Mouse (Mus musculus) cerebellum, adult 11-12 months (tissue): ENCODE measurements around the gene Pcca.

ENCODE experiments used
- DNase-seq: peaks from one replicate; pipeline ENCODE4 v3.0.0; 2022

Pcca gene

DNA sequence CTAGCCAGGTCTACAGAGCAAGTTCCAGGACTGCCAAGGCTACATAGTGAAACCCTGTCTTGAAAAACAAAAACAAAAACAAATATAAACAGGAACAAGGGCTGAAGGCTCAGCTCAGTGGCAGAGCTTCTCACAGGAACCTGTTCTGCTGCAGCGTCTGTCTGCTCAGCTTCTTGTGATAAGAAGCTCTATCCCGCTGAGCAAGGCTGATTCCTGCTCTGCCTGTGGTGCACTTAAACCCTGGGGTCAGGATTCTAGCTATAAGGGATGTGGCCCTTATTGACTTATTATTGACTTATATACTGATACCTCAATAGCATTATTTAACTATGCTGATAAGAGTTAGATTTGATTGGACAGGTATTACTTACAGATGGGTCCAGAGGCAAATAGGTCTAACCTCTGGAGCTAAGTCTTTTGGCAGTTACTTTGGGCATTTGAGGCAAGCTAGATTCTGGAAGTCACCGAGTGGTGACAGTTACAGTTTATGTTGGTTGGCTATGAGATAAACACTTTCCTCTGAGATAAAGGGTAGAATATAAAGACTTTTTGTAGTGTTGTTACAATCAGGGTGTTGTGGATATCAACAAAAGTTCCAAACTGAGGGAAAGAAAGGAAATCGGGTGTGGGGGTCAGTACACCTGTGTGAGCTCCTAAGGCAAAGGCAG, 331.5 kb downstream of the Pcca start:
- no peak for DNase-seq

DNA sequence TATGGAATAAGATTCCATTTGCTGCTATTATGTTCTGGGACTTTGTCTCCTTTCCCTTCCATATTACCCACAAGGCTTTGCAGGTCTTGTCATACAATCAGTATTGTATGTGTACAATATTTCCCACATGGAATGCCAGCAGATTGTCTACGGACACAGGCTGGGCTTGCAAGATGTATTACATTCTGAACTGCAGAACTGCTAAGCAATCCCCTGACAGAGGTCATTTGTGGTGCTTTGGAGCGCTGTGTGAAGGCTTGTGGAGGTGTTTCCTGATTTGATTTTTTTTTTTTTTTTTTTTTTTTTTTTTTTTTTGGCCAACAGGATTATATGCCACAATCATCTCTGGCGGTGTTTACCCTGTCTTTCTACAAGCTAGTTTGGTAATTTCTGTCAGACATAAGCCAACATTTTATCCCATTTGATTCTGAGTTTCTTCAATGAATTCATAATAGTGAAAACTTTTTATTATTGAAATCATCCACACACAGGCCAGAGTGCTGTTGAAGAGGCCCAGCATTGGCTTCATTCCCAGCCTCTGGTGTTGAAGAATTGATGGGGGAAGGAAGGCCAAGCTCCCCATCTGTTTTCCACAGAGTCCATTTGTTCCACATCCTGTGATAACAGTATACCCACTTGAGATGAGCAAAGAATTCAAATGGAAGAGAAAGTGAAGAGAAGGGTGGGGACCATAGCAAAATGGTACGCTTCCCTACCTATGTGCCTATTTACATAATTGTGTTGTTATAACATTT, 333.6 kb downstream of the Pcca start:
- DNase-seq, result peak; percentile 16

DNA sequence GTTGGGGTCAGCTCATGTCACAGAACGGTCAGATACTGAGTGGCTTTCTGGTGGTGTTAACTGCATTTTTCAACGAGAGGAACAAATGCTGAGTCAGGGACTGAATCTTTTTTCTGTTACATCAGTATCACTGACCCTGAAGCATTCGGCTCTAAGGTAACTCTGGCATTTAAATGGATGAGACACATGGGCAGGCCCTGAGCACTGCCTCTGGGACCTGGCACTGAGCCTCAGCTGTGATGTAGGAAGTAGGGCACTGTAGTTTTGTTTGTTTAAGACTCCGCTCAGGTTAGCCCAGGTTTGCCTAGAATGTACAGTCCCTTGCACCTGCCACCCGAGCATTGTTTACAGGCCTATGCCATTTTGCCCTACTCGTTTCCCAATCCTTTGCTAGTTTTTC, 335.7 kb downstream of the Pcca start:
- no peak for DNase-seq

- DNase-seq, result no peak
Observed at GRCm38 (mm10) chr14:122871841-122872580, 337.9 kb downstream of the Pcca start.

DNA sequence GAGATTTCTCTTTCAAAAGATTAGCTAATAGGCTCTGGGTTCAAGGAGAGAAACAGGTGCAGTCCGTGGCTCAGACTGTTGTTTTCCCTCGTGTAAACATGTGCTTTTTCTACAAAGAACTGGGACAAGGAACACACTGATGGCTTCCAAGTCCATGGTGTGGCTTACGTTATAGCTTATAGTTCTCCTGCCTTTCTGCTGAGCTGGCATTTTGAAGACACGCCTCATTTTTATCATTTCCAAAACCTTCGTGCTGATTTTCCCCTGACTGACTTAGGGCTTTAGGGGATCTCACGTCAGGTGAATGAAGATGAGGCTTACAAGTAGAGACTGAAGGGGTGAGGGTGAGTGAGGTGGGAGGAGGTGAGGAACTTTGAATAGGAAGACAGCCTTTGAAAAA, 338.5 kb downstream of the Pcca start:
- DNase-seq, result no peak

DNA sequence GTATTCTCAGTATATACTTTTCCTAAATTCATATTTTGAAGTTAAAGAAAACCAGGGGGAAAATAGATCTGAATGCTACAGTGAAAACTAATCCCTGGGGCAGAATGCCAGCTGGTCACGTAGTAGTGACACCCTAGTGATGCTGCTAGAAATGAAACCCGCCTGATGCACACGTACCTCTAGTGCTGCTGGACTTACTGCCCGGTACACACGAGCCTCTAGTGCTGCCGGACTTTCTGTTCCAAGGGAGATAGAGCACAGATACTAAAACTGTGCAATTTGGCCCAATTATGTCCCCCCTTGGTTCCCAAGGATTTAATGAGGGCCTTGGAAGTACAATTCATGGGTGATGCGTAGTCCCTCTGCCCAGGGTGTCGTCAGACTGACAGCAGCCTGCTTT, 340.9 kb downstream of the Pcca start:
- DNase-seq, result peak; percentile 59

GRCm38 (mm10) chr14:122875636-122876035, 341.5 kb downstream of the Pcca start:
- DNase-seq, result no peak

DNA sequence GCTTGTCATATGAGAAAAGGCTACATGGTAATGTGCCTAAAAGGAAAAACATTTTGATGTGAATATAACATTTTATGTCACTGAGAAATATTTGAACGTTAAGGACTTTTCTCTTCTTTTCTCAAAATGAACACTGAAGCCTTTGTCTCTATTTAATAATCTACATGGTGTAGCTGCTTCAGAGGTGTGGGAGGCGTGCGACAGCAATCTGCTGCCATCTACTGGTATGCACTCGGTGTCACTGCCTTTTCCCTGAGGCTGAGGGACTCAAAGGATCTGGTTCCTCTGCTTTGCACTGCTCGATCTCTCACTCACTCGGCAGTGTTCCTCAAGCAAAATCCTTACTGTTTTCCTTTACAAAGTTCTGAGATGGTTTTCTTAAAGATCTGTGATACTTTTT, 342.0 kb downstream of the Pcca start:
- peak; percentile 92 for DNase-seq

GRCm38 (mm10) chr14:122876723-122877122, 342.6 kb downstream of the Pcca start:
- peak; percentile 56 for DNase-seq

GRCm38 (mm10) chr14:122877787-122878186, 343.7 kb downstream of the Pcca start:
- DNase-seq, result no peak

GRCm38 (mm10) chr14:122880291-122880690, 346.2 kb downstream of the Pcca start:
- DNase-seq, result no peak

DNA sequence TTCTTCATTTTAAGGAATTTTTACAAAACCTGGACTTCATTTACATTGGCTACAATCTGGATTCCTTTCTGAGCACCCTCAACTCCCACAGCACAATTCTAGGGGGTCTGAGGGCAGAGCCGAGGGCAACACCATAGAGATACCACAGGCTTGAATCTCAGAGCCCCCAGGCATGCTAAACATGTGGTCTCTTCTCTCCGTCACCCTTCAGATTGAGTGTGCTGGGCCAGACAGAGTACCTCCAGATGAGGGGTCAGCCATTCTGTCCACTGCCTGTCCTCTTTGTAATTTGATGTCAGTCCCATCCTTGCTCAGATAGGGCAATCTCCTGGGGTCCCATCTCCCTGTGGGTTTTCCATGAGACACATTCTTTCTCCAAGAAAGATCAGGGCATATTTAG, 347.6 kb downstream of the Pcca start:
- no peak for DNase-seq

DNA sequence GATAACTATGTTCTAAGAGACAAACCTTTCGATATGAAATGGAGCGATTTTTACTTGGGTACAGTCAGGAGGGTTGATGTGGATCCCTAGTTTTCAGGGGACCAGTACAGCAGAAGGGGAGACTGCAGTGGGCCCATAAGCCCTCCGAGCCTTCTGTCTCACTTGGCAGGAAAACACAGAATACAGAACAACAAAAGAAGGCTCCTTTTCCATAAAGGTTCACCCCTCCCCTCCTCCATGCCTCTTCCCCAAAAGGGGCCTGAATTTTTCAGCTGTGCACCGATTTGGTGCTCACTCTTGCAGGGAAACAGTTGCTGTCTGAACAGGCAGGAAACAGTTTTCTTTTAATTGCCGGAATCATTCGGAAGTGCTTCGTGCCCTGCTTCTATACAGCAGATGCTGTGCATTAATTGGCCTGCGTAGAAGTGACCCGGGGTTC, 348.1 kb downstream of the Pcca start:
- DNase-seq, result peak; percentile 62

DNA sequence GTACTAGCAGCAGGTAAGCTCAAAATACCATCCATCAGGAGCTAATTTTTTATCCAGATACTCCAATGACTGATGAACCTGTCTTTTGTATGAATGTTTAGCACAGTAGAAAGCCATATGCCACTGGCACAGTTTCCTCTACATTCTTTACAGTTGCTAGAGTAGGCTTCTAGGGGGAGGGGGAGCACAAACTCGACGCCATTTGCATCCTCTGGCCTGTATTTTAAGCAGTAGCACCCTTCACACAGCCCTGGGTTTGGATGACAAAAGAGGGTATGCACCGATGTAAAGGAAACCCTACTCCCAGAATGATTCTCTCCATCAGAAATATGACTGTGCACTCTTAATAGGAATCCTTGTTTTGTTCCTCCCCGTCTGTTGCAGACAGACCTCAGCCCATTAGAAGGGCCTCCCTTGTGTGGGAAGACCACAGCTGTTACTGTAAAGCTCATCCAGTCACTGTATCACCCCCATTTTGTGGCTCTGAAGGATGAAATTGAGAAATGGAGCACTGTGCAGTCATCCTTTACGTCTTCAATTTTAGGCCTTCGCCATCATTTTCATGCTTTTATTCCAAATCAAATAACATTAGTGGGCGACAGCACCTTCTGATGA, 348.8 kb downstream of the Pcca start:
- DNase-seq, result no peak

- no peak for DNase-seq
Observed at GRCm38 (mm10) chr14:122883410-122883806, 349.3 kb downstream of the Pcca start.

DNA sequence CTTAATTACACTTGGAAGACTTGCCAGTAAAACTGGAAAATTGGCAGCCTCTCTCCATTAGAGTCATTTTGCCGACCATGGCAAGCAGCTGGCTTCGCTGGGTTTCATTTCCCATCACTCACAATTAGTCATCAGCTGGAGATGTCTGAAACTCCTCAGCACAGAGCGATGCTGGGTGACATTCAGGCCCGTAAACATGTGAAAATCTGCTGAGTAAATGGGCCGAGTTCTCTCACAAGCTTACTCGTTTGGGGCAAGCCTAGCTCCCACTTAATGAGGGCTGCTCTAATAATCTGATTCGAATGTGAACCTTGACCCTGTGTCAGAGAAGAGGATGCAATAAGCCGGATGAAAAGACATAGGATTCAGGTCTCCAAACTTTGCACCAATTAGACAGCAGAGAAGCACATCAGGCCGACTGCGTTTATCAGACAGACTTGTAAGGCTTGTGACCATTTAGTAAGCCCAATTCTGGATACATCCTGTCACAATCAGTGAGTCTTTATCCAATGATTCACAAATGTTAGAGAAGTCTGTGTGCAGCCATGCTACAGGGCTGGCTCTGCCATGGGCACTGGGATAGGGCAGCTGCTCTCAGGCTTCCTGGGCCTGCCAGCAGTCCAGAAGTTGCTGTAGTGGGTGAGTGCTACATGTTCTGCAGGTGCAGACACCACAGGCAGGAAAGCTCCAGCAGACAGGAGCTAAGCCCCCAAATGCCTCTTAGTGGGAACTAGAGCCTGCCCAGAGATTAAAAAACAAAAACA, 349.9 kb downstream of the Pcca start:
- no peak for DNase-seq

- DNase-seq, result peak; percentile 100
Observed at GRCm38 (mm10) chr14:122885893-122886292, 351.8 kb downstream of the Pcca start.

- DNase-seq, result no peak
Observed at GRCm38 (mm10) chr14:122887278-122887677, 353.2 kb downstream of the Pcca start.

- DNase-seq, result peak; percentile 29
Observed at GRCm38 (mm10) chr14:122887702-122888479, 353.8 kb downstream of the Pcca start.

DNA sequence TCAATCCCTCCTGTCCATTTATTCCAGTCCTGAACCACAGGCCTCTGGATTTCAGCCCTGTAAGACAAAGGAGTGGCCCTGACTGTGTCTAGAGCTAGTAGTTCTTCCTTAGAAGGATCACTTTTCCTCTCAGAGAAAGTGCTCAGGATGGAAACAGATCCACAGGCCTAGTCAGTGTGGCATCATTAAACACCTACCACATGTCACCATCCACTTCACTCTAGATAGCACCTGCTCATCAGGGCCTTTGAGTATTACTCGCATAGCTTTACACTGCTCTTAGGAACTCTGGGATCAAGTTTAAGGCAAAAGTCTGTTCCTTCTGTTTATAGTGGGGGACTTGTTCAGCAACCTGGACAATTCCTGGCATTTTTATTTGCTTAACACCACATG, 354.4 kb downstream of the Pcca start:
- no peak for DNase-seq

GRCm38 (mm10) chr14:122891470-122891968, 357.4 kb downstream of the Pcca start:
- DNase-seq, result peak; percentile 44

- DNase-seq, result no peak
Observed at GRCm38 (mm10) chr14:122896106-122896505, 362.0 kb downstream of the Pcca start.
